Mouse (Mus musculus) heart, postnatal 0 days (tissue): ENCODE results near the gene Pirb. TPM values are rescaled to one million over a fixed set of nuclear protein-coding genes. Genes with fewer than 3 reads are reported as not detected.
A peak's percentile ranks its signal among the peaks of the same experiment; 100 is the strongest.
"Not testable (repeated sequence)": the region's sequence is repeated elsewhere in the genome, so short reads cannot be mapped to it uniquely, and the experiment has no call there.

Source experiments
- ATAC-seq: fragments of 200-750 bp; cut with Nextera tagmentation; 2 replicates; pipeline ENCODE4 v1.8.0; 2017; ENCODE audit warnings: low read depth, moderate number of reproducible peaks, moderate library complexity; ENCODE audit not compliant: insufficient read depth
- DNase-seq: peaks from one replicate; pipeline ENCODE4 v3.0.0-alpha.2; 2016; ENCODE audit warnings: low spot score
- H3K27ac ChIP-seq: fragments of 300-500 bp; sonication (generic); 2 replicates; pipeline ENCODE4 v1.5.1; 2014; ENCODE audit warnings: low read depth, mild to moderate bottlenecking
- H3K27me3 ChIP-seq: fragments of 300-500 bp; sonication (generic); 2 replicates; pipeline ENCODE4 v1.6.1; 2014; ENCODE audit warnings: low read length, mixed read lengths; ENCODE audit not compliant: control insufficient read depth, insufficient read depth
- H3K36me3 ChIP-seq: fragments of 300-500 bp; sonication (generic); replicated peaks from 2 replicates; pipeline ENCODE4 v1.6.1; 2014; ENCODE audit warnings: low read length, mixed read lengths; ENCODE audit not compliant: control insufficient read depth, insufficient read depth
- H3K4me1 ChIP-seq: fragments of 300-500 bp; sonication (generic); 2 replicates; pipeline ENCODE4 v1.6.1; 2014; ENCODE audit warnings: antibody characterized with exemption; ENCODE audit not compliant: control insufficient read depth, insufficient read depth
- H3K4me2 ChIP-seq: fragments of 300-500 bp; sonication (generic); 2 replicates; pipeline ENCODE4 v1.6.1; 2014; ENCODE audit warnings: low read depth, mild to moderate bottlenecking, low read length, moderate library complexity
- H3K4me3 ChIP-seq: fragments of 300-500 bp; sonication (generic); 2 replicates; pipeline ENCODE4 v1.5.1; 2014; ENCODE audit warnings: low read depth, low read length
- H3K9ac ChIP-seq: fragments of 300-500 bp; sonication (generic); replicated peaks from 2 replicates; pipeline ENCODE4 v1.6.1; 2014; ENCODE audit warnings: low read depth, low read length, mixed read lengths
- H3K9me3 ChIP-seq: fragments of 300-500 bp; sonication (generic); replicated peaks from 2 replicates; pipeline ENCODE4 v1.6.1; 2016; ENCODE audit warnings: low read length; ENCODE audit not compliant: control insufficient read depth
- CTCF ChIP-seq: IDR thresholded peaks from 2 replicates; pipeline ENCODE4 v1.5.1; 2016; ENCODE audit warnings: antibody characterized with exemption, control low read depth, low read depth
- EP300 ChIP-seq: IDR thresholded peaks from 2 replicates; pipeline ENCODE4 v1.6.1; 2016; ENCODE audit warnings: antibody characterized with exemption, low read depth
- WGBS: fragments of 180-500 bp; shearing (Covaris S2); extraction: QIAGEN DNeasy Blood & Tissue Kit; methylation state at CpG from one replicate; pipeline ENCODE4 v1.1.7; 2014; 5-methylcytosine and 5-hydroxymethylcytosine counted together
- polyA plus RNA-seq: library from polyadenylated mRNA; unstranded; fragments of >200 nt; fragmentation: Nextera tagmentation; extraction: Ambion mirVana; gene quantifications from 2 replicates; pipeline ENCODE4 v1.2.1, GENCODE M21; 2015
- total RNA-seq: library from RNA; depleted of rRNA; stranded (reverse); fragments of >200 nt; gene quantifications from 2 replicates; pipeline ENCODE4 v1.2.3, GENCODE M21; 2014; ENCODE audit warnings: low replicate concordance

Gene Pirb
- total and polyA plus RNA-seq, 2 experiments from 2014 or later: 0.72 to 5.5 TPM

- H3K36me3 ChIP-seq: peaks cover 37% of the 10 kb centered on the region
- no peaks in the 10 kb centered on the region for H3K9me3 ChIP-seq
- H3K9ac ChIP-seq: peak overlapping the region; percentile 71
- under 1% methylated on average over 20 of the region's 20 CpGs for WGBS
- H3K27me3 ChIP-seq: no peaks in the 10 kb centered on the region
- H3K4me2 ChIP-seq: peak overlapping the region; percentile 89
- H3K27ac ChIP-seq: peak overlapping the region; percentile 95
- H3K4me1 ChIP-seq: peaks cover 16% of the 10 kb centered on the region
- TF ChIP-seq EP300 (no peak), CTCF (no peak)
- ATAC-seq: peak; percentile 56
- H3K4me3 ChIP-seq: peak overlapping the region; percentile 66
- no peak for DNase-seq
Observed at GRCm38 (mm10) chr7:3704475-3704874, 15.7 kb downstream of the Pirb start.

- H3K4me1 ChIP-seq: peaks cover 16% of the 10 kb centered on the region
- DNase-seq (peak; percentile 97), ATAC-seq (peak; percentile 96)
- H3K4me3 ChIP-seq: peak within 1 kb of the TSS; percentile 66
- H3K27me3 ChIP-seq: no peaks in the 10 kb centered on the region
- TF ChIP-seq EP300: 0 out of 2 replicates have a peak, but pooled peaks have one; percentile 62
- TF ChIP-seq CTCF: no peak; the same call in 1 of the 2 replicates
- H3K4me2 ChIP-seq: peak within 1 kb of the TSS; percentile 89
- 2% methylated on average over 42 of the region's 42 CpGs for WGBS
- H3K36me3 ChIP-seq: peaks cover 42% of the 10 kb centered on the region
- peak within 1 kb of the TSS; percentile 95 for H3K27ac ChIP-seq
- no peaks in the 10 kb centered on the region for H3K9me3 ChIP-seq
- H3K9ac ChIP-seq: peak within 1 kb of the TSS; percentile 71
Observed at GRCm38 (mm10) chr7:3703879-3704441, 16.2 kb downstream of the Pirb start, which contains the start of gene Rps9. Gene Rps9, plus strand, starts transcription at chr7:3703993.

- Histone ChIP-seq H3K27ac (peak overlapping the region; percentile 95), H3K9me3 (no peaks in the 10 kb centered on the region), H3K4me3 (peak overlapping the region; percentile 66), H3K36me3 (peaks cover 49% of the 10 kb centered on the region), H3K4me2 (peak overlapping the region; percentile 89), H3K4me1 (peaks cover 16% of the 10 kb centered on the region), H3K27me3 (no peaks in the 10 kb centered on the region), H3K9ac (peak overlapping the region; percentile 71)
- 21% methylated on average over 6 of the region's 6 CpGs for WGBS
- peak; percentile 47 for ATAC-seq
- peak; percentile 30 for DNase-seq
- no peak for TF ChIP-seq CTCF
- TF ChIP-seq EP300: no peak
Observed at GRCm38 (mm10) chr7:3703148-3703878, 16.9 kb downstream of the Pirb start.

GRCm38 (mm10) chr7:3698471-3698870 lies 21.7 kb downstream of the Pirb start:
- H3K9ac ChIP-seq: no peak overlapping the region
- DNase-seq (no peak), ATAC-seq (no peak)
- no peaks in the 10 kb centered on the region; the same call in 1 of the 2 replicates for H3K4me1 ChIP-seq
- H3K4me3 ChIP-seq: no peak overlapping the region
- H3K27me3 ChIP-seq: no peaks in the 10 kb centered on the region
- no peak overlapping the region for H3K4me2 ChIP-seq
- no peak overlapping the region for H3K27ac ChIP-seq
- WGBS: 92% methylated on average over 6 of the region's 6 CpGs
- no peaks in the 10 kb centered on the region for H3K9me3 ChIP-seq
- peaks cover 48% of the 10 kb centered on the region for H3K36me3 ChIP-seq
- TF ChIP-seq EP300 (no peak), CTCF (no peak)

GRCm38 (mm10) chr7:3694949-3695305 lies 25.3 kb downstream of the Pirb start:
- peaks cover 14% of the 10 kb centered on the region for H3K4me1 ChIP-seq
- not testable (repeated sequence) for DNase-seq, H3K9me3 ChIP-seq, ATAC-seq, H3K27me3 ChIP-seq
- H3K27ac ChIP-seq: peak overlapping the region; percentile 91
- WGBS: 5% methylated on average over 9 of the region's 9 CpGs
- peak overlapping the region; percentile 76 for H3K4me3 ChIP-seq
- peak overlapping the region; percentile 75 for H3K9ac ChIP-seq
- H3K4me2 ChIP-seq: peak overlapping the region; percentile 97
- H3K36me3 ChIP-seq: peaks cover 38% of the 10 kb centered on the region
